Mouse (Mus musculus): Measurements from ENCODE around the gene Rarres1. TPM values are rescaled to one million over a fixed set of nuclear protein-coding genes. Genes with fewer than 3 reads are reported as not detected.

The Rarres1 gene
- total RNA-seq (2014; fragmentation: Nextera tagmentation) (not detected in 2 replicates), total RNA-seq (2017) (not detected in 2 replicates)

- ATAC-seq (replicated peaks; ENCODE audit: low FRiP score, low TSS enrichment, poor library complexity, severe bottlenecking), result no peak
Measured at GRCm38 (mm10) chr3:67515274-67515801, at the start of gene Rarres1. TSS of gene Rarres1 (minus strand) at chr3:67515523.

GRCm38 (mm10) chr3:67564731-67565357 is 49.5 kb upstream of the Rarres1 start:
- no peak; the same call in 1 of the 2 replicates for ATAC-seq (replicated peaks; ENCODE audit: low FRiP score, low TSS enrichment, poor library complexity, severe bottlenecking)

GRCm38 (mm10) chr3:67557718-67558354 is 42.5 kb upstream of the Rarres1 start:
- ATAC-seq (replicated peaks; ENCODE audit: low FRiP score, low TSS enrichment, poor library complexity, severe bottlenecking), result no peak

DNA sequence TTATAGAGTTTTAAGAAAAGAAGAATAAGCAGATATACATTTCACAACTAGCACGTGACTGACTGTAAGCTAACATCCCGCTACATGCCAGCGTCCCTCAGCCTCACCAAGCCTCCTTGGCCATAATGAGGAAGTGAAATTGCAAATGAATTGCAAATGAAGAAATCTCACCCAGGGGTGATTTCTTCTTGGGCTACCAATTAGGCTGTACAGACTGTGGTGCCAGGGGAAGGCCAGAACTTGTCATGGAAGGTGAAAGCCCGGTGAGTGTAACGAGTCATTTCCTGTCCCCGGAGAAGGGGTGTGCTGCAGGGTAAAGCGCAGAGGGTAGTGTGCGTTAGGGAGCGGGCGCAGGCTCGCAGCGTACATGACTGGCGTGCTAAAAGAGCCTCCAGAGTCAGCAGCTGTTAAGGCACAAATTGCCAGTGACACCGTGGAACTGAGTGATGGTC is 41.9 kb upstream of the Rarres1 start:
- ATAC-seq (replicated peaks; ENCODE audit: low FRiP score, low TSS enrichment, poor library complexity, severe bottlenecking), result peak; percentile 52; the same call in 1 of the 2 replicates

- ATAC-seq (replicated peaks; ENCODE audit: low FRiP score, low TSS enrichment, poor library complexity, severe bottlenecking), result no peak
Measured at GRCm38 (mm10) chr3:67555211-67555610, 39.9 kb upstream of the Rarres1 start.

GRCm38 (mm10) chr3:67553927-67554448 is 38.7 kb upstream of the Rarres1 start:
- ATAC-seq (replicated peaks; ENCODE audit: low FRiP score, low TSS enrichment, poor library complexity, severe bottlenecking), result no peak

GRCm38 (mm10) chr3:67553281-67553680 is 38.0 kb upstream of the Rarres1 start:
- ATAC-seq (replicated peaks; ENCODE audit: low FRiP score, low TSS enrichment, poor library complexity, severe bottlenecking), result no peak

- ATAC-seq (replicated peaks; ENCODE audit: low FRiP score, low TSS enrichment, poor library complexity, severe bottlenecking), result no peak
Measured at GRCm38 (mm10) chr3:67551193-67551592, 35.9 kb upstream of the Rarres1 start.

GRCm38 (mm10) chr3:67543630-67544029 is 28.3 kb upstream of the Rarres1 start:
- ATAC-seq (replicated peaks; ENCODE audit: low FRiP score, low TSS enrichment, poor library complexity, severe bottlenecking), result no peak

DNA sequence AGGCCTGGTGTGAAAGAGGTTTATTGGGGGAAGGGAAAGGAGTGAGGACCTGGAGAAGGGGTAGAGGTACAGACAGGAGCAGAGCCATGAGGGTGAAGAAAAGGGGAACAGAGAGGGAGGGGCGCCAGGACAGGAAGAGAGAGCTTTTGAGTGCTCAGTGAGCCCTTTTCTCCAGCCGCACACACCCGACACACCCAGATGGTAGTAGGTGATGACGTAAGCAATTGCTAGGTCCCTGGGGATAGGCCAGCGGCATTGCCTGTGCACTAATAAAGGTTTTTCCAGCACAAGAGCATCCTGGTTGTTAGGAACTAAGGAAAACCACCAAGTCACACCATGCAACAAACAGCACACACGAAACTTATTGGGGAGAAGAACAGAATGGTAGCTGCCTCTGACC is 9.4 kb upstream of the Rarres1 start:
- ATAC-seq (replicated peaks; ENCODE audit: low FRiP score, low TSS enrichment, poor library complexity, severe bottlenecking), result no peak

- no peak for ATAC-seq (replicated peaks; ENCODE audit: low FRiP score, low TSS enrichment, poor library complexity, severe bottlenecking)
Measured at GRCm38 (mm10) chr3:67522709-67523108, 7.4 kb upstream of the Rarres1 start.

- ATAC-seq (replicated peaks; ENCODE audit: low FRiP score, low TSS enrichment, poor library complexity, severe bottlenecking), result no peak
Measured at GRCm38 (mm10) chr3:67520568-67521143, 5.3 kb upstream of the Rarres1 start.

- no peak for ATAC-seq (replicated peaks; ENCODE audit: low FRiP score, low TSS enrichment, poor library complexity, severe bottlenecking)
Measured at GRCm38 (mm10) chr3:67514801-67515273, 486 bp downstream of the Rarres1 start.

GRCm38 (mm10) chr3:67512807-67513206 is 2.5 kb downstream of the Rarres1 start:
- ATAC-seq (replicated peaks; ENCODE audit: low FRiP score, low TSS enrichment, poor library complexity, severe bottlenecking), result peak; percentile 82

DNA sequence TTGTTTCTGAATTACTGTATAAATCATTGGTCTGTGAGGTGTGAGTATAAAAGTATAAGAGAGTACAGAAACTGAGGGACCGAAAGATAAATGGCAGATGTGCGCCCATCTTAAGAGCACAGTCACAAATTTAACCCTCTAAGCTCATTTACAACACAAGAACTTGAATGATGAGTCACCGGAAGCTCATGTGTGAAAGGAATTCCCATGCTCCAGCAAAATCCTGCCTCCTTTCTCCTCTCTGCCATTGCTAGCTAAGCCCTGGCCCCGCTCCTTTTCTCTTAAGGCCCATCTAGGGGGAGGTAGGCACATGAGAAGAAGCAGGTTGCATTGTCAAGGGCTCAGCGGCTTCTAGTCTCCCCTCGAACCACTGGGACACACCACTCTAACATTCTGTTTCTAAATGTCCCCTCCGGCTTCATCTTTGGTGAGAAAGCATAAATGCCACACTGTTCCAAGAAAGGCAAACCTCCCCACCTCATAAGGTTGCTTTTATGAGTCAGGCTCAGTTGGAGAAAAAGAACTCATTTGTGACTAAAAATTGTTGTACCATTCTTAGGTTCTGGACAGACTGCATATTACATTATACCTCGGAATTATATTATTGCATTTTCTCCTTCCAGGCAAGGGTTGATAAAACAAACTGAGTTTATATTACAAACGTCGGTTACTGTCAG is 7.0 kb downstream of the Rarres1 start:
- no peak for ATAC-seq (replicated peaks; ENCODE audit: low FRiP score, low TSS enrichment, poor library complexity, severe bottlenecking)

DNA sequence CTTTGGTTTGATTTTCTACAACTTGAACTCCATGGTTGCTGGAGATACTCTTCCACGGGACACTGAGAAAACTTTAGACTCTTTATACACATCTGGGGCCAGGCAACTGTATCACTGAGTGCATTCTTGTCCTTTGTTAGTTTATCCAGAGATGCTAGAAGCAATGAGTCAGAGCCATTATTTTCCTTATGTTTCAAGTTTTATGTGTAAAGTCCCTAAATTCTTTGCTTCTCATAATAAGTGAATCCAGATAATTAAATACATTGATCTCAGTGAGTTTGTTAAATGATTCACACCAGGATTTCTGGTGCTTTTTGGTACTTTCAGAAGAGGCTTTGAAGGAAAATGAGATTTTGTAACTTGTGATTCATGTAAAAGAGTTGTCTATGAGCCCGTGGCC is 10.0 kb downstream of the Rarres1 start:
- ATAC-seq (replicated peaks; ENCODE audit: low FRiP score, low TSS enrichment, poor library complexity, severe bottlenecking), result no peak

DNA sequence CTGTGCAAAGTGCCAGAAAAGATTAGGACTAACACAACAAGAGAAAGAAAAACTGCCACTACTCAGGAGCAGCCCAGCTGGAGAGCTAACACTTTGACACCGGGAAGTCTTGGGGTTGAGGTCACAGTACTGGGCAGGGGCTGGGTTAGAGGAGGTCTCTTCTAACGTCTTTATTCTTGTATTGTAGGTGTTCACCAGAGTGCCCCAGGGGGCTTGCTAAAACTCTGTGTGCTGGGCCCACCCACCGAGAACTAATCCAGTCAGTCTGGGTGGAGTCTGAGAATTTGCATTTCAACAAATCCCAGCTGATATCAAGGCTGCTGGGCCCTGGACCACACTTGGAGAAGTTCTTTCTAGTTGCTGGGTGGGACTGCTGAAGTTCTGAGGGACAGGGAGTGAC is 11.4 kb downstream of the Rarres1 start:
- ATAC-seq (replicated peaks; ENCODE audit: low FRiP score, low TSS enrichment, poor library complexity, severe bottlenecking), result no peak

DNA sequence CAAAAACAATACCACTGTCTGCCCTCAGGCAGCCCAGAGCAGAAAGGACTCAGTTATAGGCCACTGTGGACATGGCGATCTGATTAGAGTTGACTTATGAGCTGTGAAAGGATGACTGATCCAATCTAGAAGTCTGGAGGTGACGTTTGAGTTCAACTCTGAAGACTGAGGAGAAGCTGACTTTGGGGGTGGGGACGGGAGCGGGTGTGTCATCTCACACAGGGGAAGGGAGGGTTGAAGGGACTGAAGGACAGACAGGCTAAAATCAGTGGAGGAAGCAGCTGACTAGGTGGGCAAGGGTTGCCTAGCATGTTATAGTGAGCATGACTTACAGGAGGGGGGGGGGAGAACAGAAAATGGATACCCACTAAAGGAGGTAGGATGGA is 15.9 kb downstream of the Rarres1 start:
- no peak for ATAC-seq (replicated peaks; ENCODE audit: low FRiP score, low TSS enrichment, poor library complexity, severe bottlenecking)

- ATAC-seq (replicated peaks; ENCODE audit: low FRiP score, low TSS enrichment, poor library complexity, severe bottlenecking), result no peak
Measured at GRCm38 (mm10) chr3:67498773-67499405, 16.4 kb downstream of the Rarres1 start.
